Mouse (Mus musculus) hindbrain, embryonic 16.5 days (tissue): ENCODE results near the gene Cbx3. TPM values are rescaled to one million over a fixed set of nuclear protein-coding genes. Genes with fewer than 3 reads are reported as not detected.

Experiments used
- ATAC-seq: fragments of 200-750 bp; cut with Nextera tagmentation; 2 replicates; pipeline ENCODE4 v1.8.0; 2017; ENCODE audit warnings: moderate TSS enrichment, moderate library complexity
- H3K27ac ChIP-seq: fragments of 300-500 bp; sonication (generic); 2 replicates; pipeline ENCODE4 v1.5.1; 2014; ENCODE audit warnings: low read depth, mild to moderate bottlenecking, control low read depth, low read length, moderate library complexity
- H3K27me3 ChIP-seq: fragments of 300-500 bp; sonication (generic); replicated peaks from 2 replicates; pipeline ENCODE4 v1.6.1; 2014; ENCODE audit warnings: low read length; ENCODE audit not compliant: control insufficient read depth, insufficient read depth
- H3K36me3 ChIP-seq: fragments of 300-500 bp; sonication (generic); 2 replicates; pipeline ENCODE4 v1.6.1; 2014; ENCODE audit warnings: mild to moderate bottlenecking, low read length, moderate library complexity, mixed read lengths; ENCODE audit not compliant: control insufficient read depth, insufficient read depth
- H3K4me1 ChIP-seq: fragments of 300-500 bp; sonication (generic); 2 replicates; pipeline ENCODE4 v1.6.1; 2014; ENCODE audit warnings: low read depth, low read length; ENCODE audit not compliant: control insufficient read depth, insufficient read depth
- H3K4me2 ChIP-seq: fragments of 300-500 bp; sonication (generic); 2 replicates; pipeline ENCODE4 v1.6.1; 2014; ENCODE audit warnings: mild to moderate bottlenecking, low read length, control low read depth, moderate library complexity
- H3K4me3 ChIP-seq: fragments of 300-500 bp; sonication (generic); 2 replicates; pipeline ENCODE4 v1.5.1; 2014; ENCODE audit warnings: mild to moderate bottlenecking, low read length, control low read depth, moderate library complexity
- H3K9ac ChIP-seq: fragments of 300-500 bp; sonication (generic); 2 replicates; pipeline ENCODE4 v1.6.1; 2014; ENCODE audit warnings: low read depth, mild to moderate bottlenecking, control low read depth, low read length, moderate library complexity
- H3K9me3 ChIP-seq: fragments of 300-500 bp; sonication (generic); 2 replicates; pipeline ENCODE4 v1.6.1; 2014; ENCODE audit warnings: mild to moderate bottlenecking, low read length, moderate library complexity; ENCODE audit not compliant: control insufficient read depth
- WGBS: fragments of 180-500 bp; shearing (Covaris S2); extraction: QIAGEN DNeasy Blood & Tissue Kit; methylation state at CpG from one replicate; pipeline ENCODE4 v1.1.7; 2014; 5-methylcytosine and 5-hydroxymethylcytosine counted together
- polyA plus RNA-seq: library from polyadenylated mRNA; unstranded; fragments of >200 nt; fragmentation: Nextera tagmentation; extraction: Ambion mirVana; gene quantifications from 2 replicates; pipeline ENCODE4 v1.2.1, GENCODE M21; 2015

The Cbx3 gene
- 309 and 335 TPM in 2 replicates for polyA plus RNA-seq

DNA sequence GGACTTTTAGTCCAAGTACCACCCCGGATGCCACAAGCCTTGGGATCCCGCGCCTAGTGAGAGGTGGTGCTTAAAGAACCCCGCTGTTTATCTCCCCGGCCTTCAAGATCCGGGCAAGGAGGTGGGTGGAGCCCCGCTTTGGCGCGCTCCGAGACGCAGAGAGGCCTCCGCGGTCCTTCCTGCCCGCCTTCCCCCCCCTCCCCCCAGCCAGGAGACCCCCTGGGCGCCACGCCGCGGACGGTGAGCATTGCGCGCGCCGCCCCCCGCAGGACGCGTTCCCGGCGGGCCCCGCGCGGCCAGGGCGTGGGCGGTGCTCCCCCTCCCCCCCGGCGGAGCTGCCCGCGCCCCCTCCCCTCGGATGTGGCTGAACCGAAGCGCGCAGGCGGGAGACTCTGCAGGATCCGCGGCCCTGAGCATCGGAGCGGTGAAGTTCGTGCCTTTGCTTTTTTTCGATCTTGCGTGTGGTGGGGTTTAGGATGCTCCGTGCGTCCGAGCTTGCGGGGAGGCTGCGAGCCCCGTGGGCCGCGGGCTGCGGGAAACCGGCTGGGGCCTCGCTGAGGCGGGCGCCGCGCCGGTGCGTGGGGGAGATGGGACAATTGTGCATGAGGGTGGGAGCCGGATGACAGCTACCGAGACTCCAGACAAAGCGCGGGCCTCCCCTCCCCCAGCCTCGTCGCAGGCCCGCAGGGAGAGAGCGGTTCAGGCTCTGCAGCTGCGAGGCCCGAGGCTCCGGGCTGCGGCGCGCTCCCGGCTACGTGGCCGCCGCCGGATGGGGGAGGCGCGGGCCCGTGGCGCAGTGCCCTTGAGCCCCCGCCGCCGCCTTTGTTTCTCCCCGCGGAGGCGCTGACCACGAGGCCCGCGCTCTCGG is at the start of gene Cbx3:
Gene Cbx3, plus strand, starts transcription at position 50 of the 868 bp plus-strand sequence.
- peaks cover 9% of the 10 kb centered on the region for H3K36me3 ChIP-seq
- peak within 1 kb of the TSS; percentile 54 for H3K4me3 ChIP-seq
- H3K9me3 ChIP-seq = no peaks in the 10 kb centered on the region
- H3K4me2 ChIP-seq = peak within 1 kb of the TSS; percentile 56
- peaks cover 33% of the 10 kb centered on the region for H3K4me1 ChIP-seq
- H3K9ac ChIP-seq = peak within 1 kb of the TSS; percentile 98
- WGBS = under 1% methylated on average over 80 of the region's 99 CpGs
- no peaks in the 10 kb centered on the region for H3K27me3 ChIP-seq
- ATAC-seq = peak; percentile 85
- peak within 1 kb of the TSS; percentile 100 for H3K27ac ChIP-seq

DNA sequence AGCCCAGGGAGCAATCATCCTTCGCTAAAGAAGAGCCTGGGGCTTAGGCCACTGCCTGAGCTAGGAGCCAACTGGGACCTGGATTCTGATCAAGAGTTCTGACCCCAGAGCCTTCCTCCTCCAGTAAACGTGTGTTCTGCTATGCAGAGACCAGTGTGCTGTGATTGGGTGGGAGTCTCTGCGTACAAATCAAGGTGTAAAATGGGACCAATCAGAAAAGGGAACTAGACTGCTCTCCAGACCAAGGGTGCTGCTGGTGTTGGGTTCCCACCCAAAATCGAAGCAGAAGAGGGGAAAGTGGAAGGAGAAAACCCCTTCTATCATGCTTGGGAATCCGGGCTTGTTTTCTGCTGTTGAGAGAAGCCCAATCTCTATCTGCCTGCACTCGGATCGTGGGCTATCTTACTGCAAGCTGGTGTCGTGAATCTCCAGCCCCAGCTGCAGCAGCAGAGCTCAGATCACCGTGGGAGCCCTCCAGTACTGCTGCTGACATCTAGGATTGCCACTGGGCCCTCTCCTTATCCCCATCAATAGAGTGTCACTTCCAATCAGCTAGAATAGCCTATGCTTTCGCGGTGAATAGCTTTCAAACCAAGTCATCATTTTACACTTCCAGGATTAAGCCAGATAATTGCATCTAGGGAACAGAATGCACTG is 46.6 kb upstream of the Cbx3 start:
- no peak overlapping the region for H3K9ac ChIP-seq
- no peaks in the 10 kb centered on the region for H3K36me3 ChIP-seq
- H3K9me3 ChIP-seq = no peaks in the 10 kb centered on the region
- H3K27ac ChIP-seq = no peak overlapping the region
- no peak overlapping the region for H3K4me3 ChIP-seq
- no peak for ATAC-seq
- no peaks in the 10 kb centered on the region for H3K27me3 ChIP-seq
- H3K4me2 ChIP-seq = no peak overlapping the region
- WGBS = 54% methylated on average over 10 of the region's 11 CpGs
- H3K4me1 ChIP-seq = no peaks in the 10 kb centered on the region

DNA sequence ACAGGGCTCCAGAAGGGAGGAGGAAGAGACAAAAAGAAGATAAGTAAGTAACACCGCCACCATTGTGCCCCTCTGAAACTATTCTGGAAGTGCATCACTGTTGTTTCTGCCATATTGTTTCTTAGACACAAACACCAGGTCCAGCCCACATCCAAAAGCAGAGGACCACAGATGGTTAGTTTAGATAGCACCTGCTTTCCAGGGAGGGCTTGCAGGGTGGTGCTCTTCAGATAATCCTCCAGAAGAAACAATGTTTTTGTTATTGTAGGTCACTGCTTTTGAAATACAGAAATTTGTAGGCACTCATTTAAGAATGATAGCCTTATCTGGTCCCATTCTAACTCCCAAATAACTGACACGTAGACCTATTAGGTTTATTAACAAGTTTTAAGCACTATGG is 45.6 kb upstream of the Cbx3 start:
- no peaks in the 10 kb centered on the region for H3K27me3 ChIP-seq
- WGBS = 91% methylated on average over 2 of the region's 2 CpGs
- no peak overlapping the region for H3K9ac ChIP-seq
- H3K4me2 ChIP-seq = no peak overlapping the region
- H3K4me3 ChIP-seq = no peak overlapping the region
- no peaks in the 10 kb centered on the region for H3K36me3 ChIP-seq
- no peaks in the 10 kb centered on the region for H3K4me1 ChIP-seq
- ATAC-seq = no peak
- no peak overlapping the region for H3K27ac ChIP-seq
- no peaks in the 10 kb centered on the region for H3K9me3 ChIP-seq

DNA sequence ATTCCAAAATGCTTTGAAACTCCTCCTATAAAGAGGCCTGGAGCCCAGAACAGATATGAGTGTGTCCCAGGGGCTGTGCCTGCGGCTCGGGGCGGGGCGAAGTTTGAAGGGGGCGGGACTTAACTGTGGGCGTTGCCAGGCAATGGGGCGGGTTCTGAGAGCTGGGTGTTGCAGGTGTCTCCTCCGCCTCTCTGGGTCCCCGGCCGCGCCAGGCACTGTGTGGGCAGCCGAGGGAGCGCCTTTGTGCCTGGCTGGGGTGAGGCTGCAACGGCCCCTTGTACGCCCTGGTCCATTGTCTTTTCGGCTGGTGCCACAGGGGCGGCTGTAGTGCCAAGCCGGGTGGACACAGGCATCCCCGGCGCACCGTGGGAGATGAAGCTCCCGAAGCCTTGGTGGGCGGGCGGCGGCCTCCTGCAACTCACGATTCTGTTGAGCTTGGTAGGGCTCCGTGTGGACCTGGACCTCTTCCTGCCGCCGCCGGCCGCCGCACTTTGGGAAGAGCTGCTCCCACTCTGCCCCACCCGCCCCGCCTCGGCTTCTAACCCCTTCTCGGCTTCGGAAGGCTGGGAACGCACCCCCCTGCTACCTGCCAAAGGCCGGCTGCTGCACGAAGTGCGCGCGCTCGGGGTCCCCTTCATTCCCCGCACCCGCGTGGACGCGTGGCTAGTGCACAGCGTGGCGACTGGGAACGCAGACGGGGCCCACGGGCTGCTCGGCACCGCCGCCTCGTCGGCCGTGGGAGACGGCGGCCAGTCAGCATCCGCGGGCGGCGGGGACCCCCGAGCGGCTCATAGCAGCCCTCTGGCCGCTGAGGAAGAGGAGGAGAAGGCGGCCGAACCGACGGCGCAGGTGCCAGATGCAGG is 37.4 kb upstream of the Cbx3 start, which contains the start of gene Nfe2l3:
Gene Nfe2l3, plus strand, starts transcription at position 136 of the 863 bp plus-strand sequence.
- Histone ChIP-seq H3K4me1 (peaks cover 6% of the 10 kb centered on the region; the same call in 1 of the 2 replicates), H3K36me3 (no peaks in the 10 kb centered on the region), H3K4me2 (peak within 1 kb of the TSS; percentile 88), H3K9me3 (no peaks in the 10 kb centered on the region), H3K27ac (no peak within 1 kb of the TSS), H3K9ac (peak within 1 kb of the TSS; percentile 77), H3K4me3 (peak within 1 kb of the TSS; percentile 67), H3K27me3 (peaks cover 5% of the 10 kb centered on the region)
- ATAC-seq = peak; percentile 86
- WGBS = under 1% methylated on average over 74 of the region's 74 CpGs

DNA sequence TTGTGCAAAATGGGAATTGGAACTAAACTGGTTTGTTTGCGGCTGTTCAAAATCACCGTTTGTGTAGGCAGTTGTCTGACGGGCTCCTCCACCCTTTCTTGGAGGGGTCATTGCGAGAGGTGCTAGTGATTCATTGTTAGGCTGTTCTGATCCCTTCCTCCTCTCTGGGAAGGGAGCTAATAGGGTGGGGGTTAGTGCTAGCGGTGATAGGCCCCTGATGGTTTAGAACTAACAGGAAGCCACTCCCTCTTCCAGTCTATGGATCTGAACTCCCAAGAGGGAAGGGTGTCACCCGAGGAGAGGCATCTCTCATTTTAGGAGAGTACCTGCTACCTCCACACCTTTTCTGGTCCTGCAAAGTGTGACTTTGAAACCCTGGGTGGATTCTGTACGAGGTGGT is 35.9 kb upstream of the Cbx3 start:
- WGBS = 44% methylated on average over 7 of the region's 7 CpGs
- Histone ChIP-seq H3K36me3 (no peaks in the 10 kb centered on the region), H3K9me3 (no peaks in the 10 kb centered on the region), H3K4me2 (peak overlapping the region; percentile 88), H3K4me3 (peak overlapping the region; percentile 67), H3K4me1 (peaks cover 6% of the 10 kb centered on the region; the same call in 1 of the 2 replicates), H3K9ac (no peak overlapping the region), H3K27me3 (peaks cover 5% of the 10 kb centered on the region), H3K27ac (no peak overlapping the region)
- ATAC-seq = no peak

DNA sequence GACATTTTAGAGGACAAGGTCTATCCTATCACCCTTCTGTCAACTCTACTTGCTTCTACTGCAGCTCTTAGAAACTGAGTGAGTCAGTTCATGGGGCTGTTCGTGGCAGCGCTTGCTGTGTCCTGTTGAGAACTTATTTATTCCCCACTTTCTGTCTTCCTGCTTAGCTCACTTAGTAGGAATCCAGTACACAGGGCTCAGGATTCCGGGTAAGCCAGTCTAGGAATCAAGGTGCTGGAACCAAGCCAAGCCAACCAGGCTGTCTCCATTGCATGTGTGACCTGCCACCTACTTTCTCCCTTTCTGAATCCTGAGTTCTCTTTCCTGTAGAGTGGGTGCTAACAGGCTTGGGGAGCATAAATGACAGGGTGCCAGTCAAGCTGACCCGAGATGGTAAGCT is 32.5 kb upstream of the Cbx3 start:
- 79% methylated on average over 4 of the region's 4 CpGs for WGBS
- no peaks in the 10 kb centered on the region; the same call in none of the 2 replicates for H3K27me3 ChIP-seq
- no peaks in the 10 kb centered on the region for H3K36me3 ChIP-seq
- no peak overlapping the region for H3K9ac ChIP-seq
- H3K4me1 ChIP-seq = peaks cover 5% of the 10 kb centered on the region; the same call in 1 of the 2 replicates
- no peak for ATAC-seq
- no peaks in the 10 kb centered on the region for H3K9me3 ChIP-seq
- no peak overlapping the region for H3K4me3 ChIP-seq
- no peak overlapping the region for H3K4me2 ChIP-seq
- no peak overlapping the region for H3K27ac ChIP-seq

DNA sequence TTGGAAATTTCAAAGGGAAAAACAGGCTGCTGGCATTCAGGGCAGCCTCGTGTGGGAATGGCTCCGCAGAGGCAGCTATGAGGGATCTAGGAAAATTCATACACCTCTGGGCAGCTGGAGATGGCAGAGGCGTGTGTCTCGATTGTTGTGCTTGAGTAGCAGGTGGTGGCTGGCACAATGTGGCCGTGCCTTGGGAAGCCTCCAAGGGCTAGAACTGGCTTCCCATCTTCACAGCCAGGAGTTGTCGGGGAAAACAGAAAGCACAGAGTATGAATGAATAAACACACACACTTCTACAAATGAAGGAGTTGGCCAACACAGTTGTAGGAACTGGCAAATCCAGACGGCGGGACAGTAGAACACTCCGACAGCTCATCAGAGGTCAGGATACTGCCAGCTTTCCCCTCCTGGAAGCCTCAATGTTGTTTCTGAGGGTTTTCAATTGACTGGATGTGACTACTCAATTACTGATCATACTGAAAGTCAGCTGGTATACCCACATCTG is 31.3 kb upstream of the Cbx3 start:
- Histone ChIP-seq H3K27ac (no peak overlapping the region), H3K9ac (no peak overlapping the region), H3K4me1 (no peaks in the 10 kb centered on the region), H3K9me3 (no peaks in the 10 kb centered on the region), H3K27me3 (no peaks in the 10 kb centered on the region), H3K4me3 (no peak overlapping the region), H3K36me3 (no peaks in the 10 kb centered on the region), H3K4me2 (no peak overlapping the region)
- 72% methylated on average over 9 of the region's 9 CpGs for WGBS
- ATAC-seq = peak; percentile 30; the same call in 1 of the 2 replicates

DNA sequence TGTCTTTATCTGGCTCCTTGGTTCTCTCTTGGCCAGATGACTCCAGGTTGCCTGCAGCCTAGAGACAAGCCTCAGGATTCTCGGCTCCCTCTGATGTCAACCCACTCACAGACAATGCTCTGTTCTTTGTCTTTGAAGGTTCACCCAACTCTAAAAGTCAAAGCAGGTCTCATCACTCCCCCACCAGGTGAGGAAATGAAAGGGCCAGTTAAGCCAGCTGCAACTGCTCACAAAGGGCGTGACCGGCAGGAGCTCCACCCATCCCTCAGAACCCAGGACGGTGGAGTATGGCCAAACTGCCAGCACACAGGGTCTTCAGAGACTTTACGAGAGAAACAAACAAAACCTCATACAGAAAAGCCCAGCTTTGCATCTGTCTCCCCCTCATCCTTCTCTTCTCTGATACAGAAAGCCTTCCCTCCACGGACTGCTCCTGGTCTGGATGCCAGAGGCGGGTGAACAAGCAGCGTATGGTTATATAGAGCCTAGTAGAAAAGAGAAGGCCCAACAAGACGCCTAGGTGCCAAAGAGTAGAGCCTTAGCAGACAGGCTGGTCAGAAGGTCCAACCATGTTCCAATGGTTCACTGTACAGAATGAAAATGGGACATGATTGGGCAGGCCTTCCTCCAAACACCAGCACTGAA is 27.8 kb upstream of the Cbx3 start:
- no peaks in the 10 kb centered on the region for H3K36me3 ChIP-seq
- H3K4me3 ChIP-seq = no peak overlapping the region
- H3K27me3 ChIP-seq = no peaks in the 10 kb centered on the region
- H3K9me3 ChIP-seq = no peaks in the 10 kb centered on the region
- WGBS = 71% methylated on average over 9 of the region's 9 CpGs
- H3K4me2 ChIP-seq = no peak overlapping the region
- H3K27ac ChIP-seq = no peak overlapping the region
- ATAC-seq = no peak
- no peak overlapping the region for H3K9ac ChIP-seq
- no peaks in the 10 kb centered on the region for H3K4me1 ChIP-seq
